Mouse (Mus musculus): Measurements from ENCODE around the gene Col4a6. TPM values are rescaled to one million over a fixed set of nuclear protein-coding genes. Genes with fewer than 3 reads are reported as not detected.
A peak's percentile ranks its signal among the peaks of the same experiment; 100 is the strongest.

The Col4a6 gene
- polyA plus RNA-seq (2015; fragmentation: Nextera tagmentation; extraction: Ambion mirVana): 2.0 and 2.3 TPM in 2 replicates

GRCm38 (mm10) chrX:141473470-141474302, at the start of gene Col4a6:
Gene Col4a6, minus strand, starts transcription at chrX:141474076.
- Histone ChIP-seq H3K4me3 (ENCODE audit: low read length) (peak within 1 kb of the TSS; percentile 31), H3K4me2 (ENCODE audit: low read depth, low read length) (peak within 1 kb of the TSS; percentile 62), H3K4me1 (ENCODE audit: control insufficient read depth, insufficient read depth, low read length) (no peaks in the 10 kb centered on the region), H3K27ac (ENCODE audit: low read length) (no peak within 1 kb of the TSS), H3K9ac (ENCODE audit: low read depth, low read length) (0 out of 2 replicates have a peak within 1 kb of the TSS, but pooled peaks have one; percentile 12), H3K9me3 (ENCODE audit: control insufficient read depth, low read length) (no peaks in the 10 kb centered on the region), H3K36me3 (ENCODE audit: control insufficient read depth, insufficient read depth, low read length) (no peaks in the 10 kb centered on the region), H3K27me3 (replicated peaks; ENCODE audit: control insufficient read depth, insufficient read depth, low read length) (peaks cover 4% of the 10 kb centered on the region; the same call in 1 of the 2 replicates)
- ATAC-seq: peak; percentile 42; the same call in 1 of the 2 replicates
- 21% methylated on average over 16 of the region's 16 CpGs for WGBS

- no peak overlapping the region for H3K27ac ChIP-seq (ENCODE audit: low read length)
- H3K9ac ChIP-seq (ENCODE audit: low read depth, low read length): no peak overlapping the region
- H3K4me1 ChIP-seq (ENCODE audit: control insufficient read depth, insufficient read depth, low read length): no peaks in the 10 kb centered on the region
- H3K4me3 ChIP-seq (ENCODE audit: low read length): no peak overlapping the region
- no peak overlapping the region for H3K4me2 ChIP-seq (ENCODE audit: low read depth, low read length)
- no peaks in the 10 kb centered on the region for H3K9me3 ChIP-seq (ENCODE audit: control insufficient read depth, low read length)
- 82% methylated on average over 1 of the region's 1 CpGs for WGBS
- ATAC-seq: no peak
- no peaks in the 10 kb centered on the region for H3K36me3 ChIP-seq (ENCODE audit: control insufficient read depth, insufficient read depth, low read length)
- H3K27me3 ChIP-seq (replicated peaks; ENCODE audit: control insufficient read depth, insufficient read depth, low read length): no peaks in the 10 kb centered on the region
Measured at GRCm38 (mm10) chrX:141503125-141503524, 29.2 kb upstream of the Col4a6 start.

- Histone ChIP-seq H3K9ac (ENCODE audit: low read depth, low read length) (no peak overlapping the region), H3K4me1 (ENCODE audit: control insufficient read depth, insufficient read depth, low read length) (no peaks in the 10 kb centered on the region), H3K4me2 (ENCODE audit: low read depth, low read length) (no peak overlapping the region), H3K27ac (ENCODE audit: low read length) (no peak overlapping the region), H3K4me3 (ENCODE audit: low read length) (no peak overlapping the region), H3K36me3 (ENCODE audit: control insufficient read depth, insufficient read depth, low read length) (no peaks in the 10 kb centered on the region), H3K27me3 (replicated peaks; ENCODE audit: control insufficient read depth, insufficient read depth, low read length) (no peaks in the 10 kb centered on the region), H3K9me3 (ENCODE audit: control insufficient read depth, low read length) (no peaks in the 10 kb centered on the region)
- ATAC-seq: no peak
- WGBS: 72% methylated on average over 4 of the region's 4 CpGs
Measured at GRCm38 (mm10) chrX:141494545-141494944, 20.7 kb upstream of the Col4a6 start.

GRCm38 (mm10) chrX:141475566-141476327, 1.9 kb upstream of the Col4a6 start:
- Histone ChIP-seq H3K9me3 (ENCODE audit: control insufficient read depth, low read length) (no peaks in the 10 kb centered on the region), H3K4me2 (ENCODE audit: low read depth, low read length) (peak overlapping the region; percentile 62), H3K27ac (ENCODE audit: low read length) (no peak overlapping the region), H3K4me3 (ENCODE audit: low read length) (peak overlapping the region; percentile 50), H3K4me1 (ENCODE audit: control insufficient read depth, insufficient read depth, low read length) (no peaks in the 10 kb centered on the region), H3K36me3 (ENCODE audit: control insufficient read depth, insufficient read depth, low read length) (no peaks in the 10 kb centered on the region), H3K9ac (ENCODE audit: low read depth, low read length) (peak overlapping the region; percentile 49), H3K27me3 (replicated peaks; ENCODE audit: control insufficient read depth, insufficient read depth, low read length) (peaks cover 4% of the 10 kb centered on the region; the same call in 1 of the 2 replicates)
- peak; percentile 76 for ATAC-seq
- 23% methylated on average over 14 of the region's 14 CpGs for WGBS

- no peak within 1 kb of the TSS for H3K27ac ChIP-seq (ENCODE audit: low read length)
- no peaks in the 10 kb centered on the region for H3K9me3 ChIP-seq (ENCODE audit: control insufficient read depth, low read length)
- peak within 1 kb of the TSS; percentile 62 for H3K4me2 ChIP-seq (ENCODE audit: low read depth, low read length)
- peak; percentile 94 for ATAC-seq
- peaks cover 4% of the 10 kb centered on the region; the same call in 1 of the 2 replicates for H3K27me3 ChIP-seq (replicated peaks; ENCODE audit: control insufficient read depth, insufficient read depth, low read length)
- H3K36me3 ChIP-seq (ENCODE audit: control insufficient read depth, insufficient read depth, low read length): no peaks in the 10 kb centered on the region
- H3K9ac ChIP-seq (ENCODE audit: low read depth, low read length): peak within 1 kb of the TSS; percentile 49
- peak within 1 kb of the TSS; percentile 50 for H3K4me3 ChIP-seq (ENCODE audit: low read length)
- WGBS: 14% methylated on average over 13 of the region's 13 CpGs
- no peaks in the 10 kb centered on the region for H3K4me1 ChIP-seq (ENCODE audit: control insufficient read depth, insufficient read depth, low read length)
Measured at GRCm38 (mm10) chrX:141475110-141475509, 1.2 kb upstream of the Col4a6 start, which contains the start of gene Col4a5. Gene Col4a5, plus strand, starts transcription at chrX:141475385.

- Histone ChIP-seq H3K4me2 (ENCODE audit: low read depth, low read length) (no peak overlapping the region), H3K36me3 (ENCODE audit: control insufficient read depth, insufficient read depth, low read length) (no peaks in the 10 kb centered on the region), H3K4me3 (ENCODE audit: low read length) (no peak overlapping the region), H3K9me3 (ENCODE audit: control insufficient read depth, low read length) (no peaks in the 10 kb centered on the region), H3K27me3 (replicated peaks; ENCODE audit: control insufficient read depth, insufficient read depth, low read length) (no peaks in the 10 kb centered on the region), H3K9ac (ENCODE audit: low read depth, low read length) (no peak overlapping the region), H3K4me1 (ENCODE audit: control insufficient read depth, insufficient read depth, low read length) (no peaks in the 10 kb centered on the region), H3K27ac (ENCODE audit: low read length) (no peak overlapping the region)
- 66% methylated on average over 1 of the region's 1 CpGs for WGBS
- ATAC-seq: peak; percentile 80
Measured at GRCm38 (mm10) chrX:141447936-141448335, 25.9 kb downstream of the Col4a6 start.

GRCm38 (mm10) chrX:141439423-141439822, 34.5 kb downstream of the Col4a6 start:
- ATAC-seq: no peak
- H3K27me3 ChIP-seq (replicated peaks; ENCODE audit: control insufficient read depth, insufficient read depth, low read length): no peaks in the 10 kb centered on the region
- 58% methylated on average over 2 of the region's 2 CpGs for WGBS
- H3K4me1 ChIP-seq (ENCODE audit: control insufficient read depth, insufficient read depth, low read length): no peaks in the 10 kb centered on the region
- H3K9ac ChIP-seq (ENCODE audit: low read depth, low read length): no peak overlapping the region
- no peaks in the 10 kb centered on the region for H3K9me3 ChIP-seq (ENCODE audit: control insufficient read depth, low read length)
- no peaks in the 10 kb centered on the region for H3K36me3 ChIP-seq (ENCODE audit: control insufficient read depth, insufficient read depth, low read length)
- no peak overlapping the region for H3K4me3 ChIP-seq (ENCODE audit: low read length)
- H3K27ac ChIP-seq (ENCODE audit: low read length): no peak overlapping the region
- H3K4me2 ChIP-seq (ENCODE audit: low read depth, low read length): no peak overlapping the region

GRCm38 (mm10) chrX:141436780-141437179, 37.1 kb downstream of the Col4a6 start:
- ATAC-seq: no peak
- Histone ChIP-seq H3K27me3 (replicated peaks; ENCODE audit: control insufficient read depth, insufficient read depth, low read length) (no peaks in the 10 kb centered on the region), H3K36me3 (ENCODE audit: control insufficient read depth, insufficient read depth, low read length) (no peaks in the 10 kb centered on the region), H3K27ac (ENCODE audit: low read length) (no peak overlapping the region), H3K4me1 (ENCODE audit: control insufficient read depth, insufficient read depth, low read length) (no peaks in the 10 kb centered on the region), H3K4me2 (ENCODE audit: low read depth, low read length) (no peak overlapping the region), H3K9ac (ENCODE audit: low read depth, low read length) (no peak overlapping the region), H3K9me3 (ENCODE audit: control insufficient read depth, low read length) (no peaks in the 10 kb centered on the region), H3K4me3 (ENCODE audit: low read length) (no peak overlapping the region)
- WGBS: 77% methylated on average over 6 of the region's 6 CpGs

- 66% methylated on average over 2 of the region's 2 CpGs for WGBS
- H3K4me1 ChIP-seq (ENCODE audit: control insufficient read depth, insufficient read depth, low read length): no peaks in the 10 kb centered on the region
- H3K27me3 ChIP-seq (replicated peaks; ENCODE audit: control insufficient read depth, insufficient read depth, low read length): no peaks in the 10 kb centered on the region
- no peak overlapping the region for H3K27ac ChIP-seq (ENCODE audit: low read length)
- no peaks in the 10 kb centered on the region for H3K36me3 ChIP-seq (ENCODE audit: control insufficient read depth, insufficient read depth, low read length)
- no peak overlapping the region for H3K4me3 ChIP-seq (ENCODE audit: low read length)
- no peak overlapping the region for H3K9ac ChIP-seq (ENCODE audit: low read depth, low read length)
- no peak for ATAC-seq
- H3K4me2 ChIP-seq (ENCODE audit: low read depth, low read length): no peak overlapping the region
- no peaks in the 10 kb centered on the region for H3K9me3 ChIP-seq (ENCODE audit: control insufficient read depth, low read length)
Measured at GRCm38 (mm10) chrX:141415318-141415717, 58.6 kb downstream of the Col4a6 start.

Data from intestine, embryonic 16.5 days (tissue).